Mouse (Mus musculus) A20 (cell line): Measurements from ENCODE around the gene Vmn1r142.
"Not testable (repeated sequence)": the region's sequence is repeated elsewhere in the genome, so short reads cannot be mapped to it uniquely, and the experiment has no call there.

ENCODE experiments used
- DNase-seq: peaks from one replicate; pipeline ENCODE4 v3.0.0-alpha.2; 2011; ENCODE audit warnings: low read depth, low spot score

Gene Vmn1r142

GRCm38 (mm10) chr7:22163935-22164334, at the start of gene Vmn1r142:
Gene Vmn1r142, minus strand, starts transcription at chr7:22164035.
- DNase-seq = not testable (repeated sequence)

- not testable (repeated sequence) for DNase-seq
These were observed 37.3 kb upstream of the Vmn1r142 start, which contains the start of gene Gm8653 for GRCm38 (mm10) chr7:22201164-22201563. Gene Gm8653, minus strand, starts transcription at chr7:22201264.

- not testable (repeated sequence) for DNase-seq
These were observed 25.2 kb upstream of the Vmn1r142 start, which contains the start of gene Vmn1r143 for GRCm38 (mm10) chr7:22189077-22189476. Gene Vmn1r143, plus strand, starts transcription at chr7:22189377.

- DNase-seq = not testable (repeated sequence)
These were observed 29.2 kb downstream of the Vmn1r142 start, which contains the start of gene Gm10666 for GRCm38 (mm10) chr7:22134641-22135040. Gene Gm10666, minus strand, starts transcription at chr7:22134741.

- not testable (repeated sequence) for DNase-seq
These were observed 45.7 kb downstream of the Vmn1r142 start, which contains the start of gene Gm16451 for GRCm38 (mm10) chr7:22118145-22118544. Gene Gm16451, minus strand, starts transcription at chr7:22118245.
